Mouse (Mus musculus) heart, embryonic 13.5 days (tissue): Measurements from ENCODE around the gene Kif1bp. TPM values are rescaled to one million over a fixed set of nuclear protein-coding genes. Genes with fewer than 3 reads are reported as not detected.

Source experiments
- ATAC-seq: fragments of 200-750 bp; cut with Nextera tagmentation; 2 replicates; pipeline ENCODE4 v1.8.0; 2017; ENCODE audit warnings: moderate TSS enrichment; ENCODE audit not compliant: insufficient number of reproducible peaks, low FRiP score, low TSS enrichment; ENCODE audit errors: extremely low read depth
- H3K27ac ChIP-seq: fragments of 300-500 bp; sonication (generic); replicated peaks from 2 replicates; pipeline ENCODE4 v1.5.1; 2015; ENCODE audit warnings: moderate library complexity, mild to moderate bottlenecking, inconsistent platforms
- H3K27me3 ChIP-seq: fragments of 300-500 bp; sonication (generic); replicated peaks from 2 replicates; pipeline ENCODE4 v1.6.1; 2015; ENCODE audit warnings: mild to moderate bottlenecking, inconsistent platforms
- H3K36me3 ChIP-seq: fragments of 300-500 bp; sonication (generic); 2 replicates; pipeline ENCODE4 v1.6.1; 2015; ENCODE audit warnings: mild to moderate bottlenecking, inconsistent platforms
- H3K4me1 ChIP-seq: fragments of 300-500 bp; sonication (generic); 2 replicates; pipeline ENCODE4 v1.6.1; 2015; ENCODE audit warnings: inconsistent platforms
- H3K4me2 ChIP-seq: fragments of 300-500 bp; sonication (generic); 2 replicates; pipeline ENCODE4 v1.6.1; 2015; ENCODE audit warnings: inconsistent platforms, mild to moderate bottlenecking, moderate library complexity
- H3K4me3 ChIP-seq: fragments of 300-500 bp; sonication (generic); 2 replicates; pipeline ENCODE4 v1.5.1; 2015; ENCODE audit warnings: moderate library complexity, mild to moderate bottlenecking, inconsistent platforms
- H3K9ac ChIP-seq: fragments of 300-500 bp; sonication (generic); 2 replicates; pipeline ENCODE4 v1.6.1; 2015; ENCODE audit warnings: inconsistent platforms, mild to moderate bottlenecking, moderate library complexity
- H3K9me3 ChIP-seq: fragments of 300-500 bp; sonication (generic); 2 replicates; pipeline ENCODE4 v1.6.1; 2016; ENCODE audit warnings: inconsistent platforms
- WGBS: fragments of 180-500 bp; shearing (Covaris S2); methylation state at CpG from one replicate; pipeline ENCODE4 v1.1.7; 2015; ENCODE audit warnings: mixed read lengths; 5-methylcytosine and 5-hydroxymethylcytosine counted together
- polyA plus RNA-seq: library from polyadenylated mRNA; unstranded; fragments of >200 nt; fragmentation: Nextera tagmentation; extraction: Ambion mirVana; gene quantifications from 2 replicates; pipeline ENCODE4 v1.2.1, GENCODE M21; 2015

Kif1bp gene
- polyA plus RNA-seq, 1 experiment from 2014 or later, result 26.0 TPM

DNA sequence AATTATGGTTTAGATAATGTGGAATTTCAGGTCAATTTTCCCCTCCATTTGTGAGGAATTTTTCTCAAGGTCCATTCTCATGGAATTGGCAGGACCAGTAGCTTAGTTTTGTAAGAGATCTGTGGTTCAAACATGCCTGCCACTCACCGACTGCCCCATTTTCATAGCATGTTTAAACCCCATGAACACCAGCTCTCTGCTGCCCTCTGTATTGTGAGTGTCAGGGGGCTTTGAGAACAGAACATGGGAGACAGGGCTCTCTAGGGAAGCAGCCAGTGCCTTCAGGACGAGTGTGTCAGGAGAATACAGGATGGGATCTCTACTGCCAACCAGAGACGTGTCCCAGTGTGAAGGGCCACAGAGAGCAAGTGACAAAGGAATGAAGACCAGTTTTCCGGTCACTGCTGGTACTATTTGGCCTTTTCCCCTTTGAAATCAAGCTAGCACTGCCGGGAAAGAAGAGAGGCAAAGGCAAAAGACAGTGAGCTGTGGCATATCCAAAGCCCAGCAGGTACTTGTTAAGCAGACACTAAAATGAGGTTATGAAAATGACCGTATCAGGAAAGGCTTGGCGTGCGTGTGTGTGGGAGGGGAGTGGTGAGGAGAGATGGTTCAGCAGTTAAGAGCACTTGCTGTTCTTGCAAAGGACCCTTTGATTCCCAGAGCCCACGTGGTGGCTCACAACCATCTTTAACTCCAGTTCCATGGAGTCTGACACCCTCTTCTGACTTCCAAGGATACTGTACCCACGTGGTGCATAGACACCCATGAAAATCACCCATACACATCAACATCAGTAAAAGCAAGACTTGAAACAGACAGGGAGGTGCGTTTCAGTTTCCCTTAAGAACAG is 22.3 kb downstream of the Kif1bp start:
- no peak for ATAC-seq
- no peaks in the 10 kb centered on the region for H3K27me3 ChIP-seq
- H3K4me3 ChIP-seq, result no peak overlapping the region
- peaks cover 53% of the 10 kb centered on the region for H3K36me3 ChIP-seq
- no peak overlapping the region for H3K9ac ChIP-seq
- WGBS, result 73% methylated on average over 11 of the region's 11 CpGs
- no peaks in the 10 kb centered on the region for H3K4me1 ChIP-seq
- H3K4me2 ChIP-seq, result no peak overlapping the region
- H3K27ac ChIP-seq, result no peak overlapping the region
- no peaks in the 10 kb centered on the region for H3K9me3 ChIP-seq

DNA sequence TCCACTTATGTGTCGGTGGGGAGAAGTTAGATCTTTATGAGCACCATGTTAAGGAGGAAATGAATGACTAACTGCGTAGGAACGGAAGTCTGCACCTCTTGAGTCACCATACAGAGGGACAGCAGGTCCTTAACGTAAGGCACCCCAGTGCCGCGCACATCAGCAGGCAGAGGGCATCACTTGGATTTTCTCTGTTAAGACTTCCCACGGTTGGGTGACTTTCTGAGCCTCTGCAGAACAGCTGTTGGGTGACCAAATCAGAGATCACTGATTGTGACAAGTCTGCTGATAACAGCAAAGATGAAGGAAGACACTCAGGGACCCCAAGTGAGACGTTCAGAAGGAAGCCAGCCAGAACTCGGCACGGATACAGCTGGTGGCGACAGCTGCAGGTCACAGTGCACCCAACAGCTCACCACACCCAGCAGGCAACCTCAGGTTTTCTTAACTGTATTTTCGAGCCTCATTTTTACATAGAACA is 24.6 kb downstream of the Kif1bp start:
- WGBS, result 60% methylated on average over 12 of the region's 12 CpGs

DNA sequence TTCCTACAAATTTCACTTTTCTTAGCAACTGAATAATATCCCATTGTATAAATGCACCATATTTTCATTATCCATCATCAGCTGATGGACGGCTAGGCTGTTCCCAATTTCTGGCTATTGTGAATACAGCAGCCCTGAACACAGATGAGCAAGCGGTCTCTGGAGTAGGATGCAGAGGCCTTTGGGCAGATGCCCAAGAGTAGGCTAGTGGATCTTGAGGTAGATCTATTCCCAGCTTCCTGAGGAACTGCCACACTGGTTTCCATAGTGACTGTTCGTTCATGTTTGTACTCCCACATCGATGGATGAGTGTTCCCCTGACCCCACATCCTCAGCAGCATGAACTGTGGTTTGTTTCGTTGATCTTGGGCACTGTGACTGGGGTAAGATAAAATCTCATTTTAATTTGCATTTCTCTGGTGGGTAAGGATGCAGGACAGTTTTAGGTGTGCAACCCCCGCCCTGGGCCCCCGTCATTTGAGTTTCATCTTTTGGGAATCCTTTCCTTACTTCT is 27.4 kb downstream of the Kif1bp start:
- H3K9ac ChIP-seq, result no peak overlapping the region
- no peak overlapping the region for H3K4me2 ChIP-seq
- H3K4me3 ChIP-seq, result no peak overlapping the region
- H3K27ac ChIP-seq, result no peak overlapping the region
- H3K9me3 ChIP-seq, result no peaks in the 10 kb centered on the region
- H3K36me3 ChIP-seq, result 0 out of 2 replicates have a peak, but pooled peaks cover 9% of the 10 kb centered on the region
- H3K4me1 ChIP-seq, result no peaks in the 10 kb centered on the region
- WGBS, result 76% methylated on average over 7 of the region's 7 CpGs
- no peaks in the 10 kb centered on the region for H3K27me3 ChIP-seq
- no peak for ATAC-seq

More for the DNA sequence above, 24.6 kb downstream of the Kif1bp start:
- Histone ChIP-seq H3K4me2 (no peak overlapping the region), H3K36me3 (peaks cover 30% of the 10 kb centered on the region), H3K4me1 (no peaks in the 10 kb centered on the region), H3K27ac (no peak overlapping the region), H3K9ac (no peak overlapping the region), H3K27me3 (no peaks in the 10 kb centered on the region), H3K4me3 (no peak overlapping the region), H3K9me3 (no peaks in the 10 kb centered on the region)
- ATAC-seq, result no peak

- no peaks in the 10 kb centered on the region for H3K9me3 ChIP-seq
- H3K27me3 ChIP-seq, result no peaks in the 10 kb centered on the region
- WGBS, result 29% methylated on average over 14 of the region's 16 CpGs
- no peak overlapping the region for H3K4me2 ChIP-seq
- 0 out of 2 replicates have a peak, but pooled peaks cover 9% of the 10 kb centered on the region for H3K36me3 ChIP-seq
- no peak overlapping the region for H3K27ac ChIP-seq
- no peak overlapping the region for H3K9ac ChIP-seq
- H3K4me1 ChIP-seq, result no peaks in the 10 kb centered on the region
- no peak for ATAC-seq
- H3K4me3 ChIP-seq, result no peak overlapping the region
These were observed 28.6 kb downstream of the Kif1bp start for GRCm38 (mm10) chr10:62549523-62550166.

DNA sequence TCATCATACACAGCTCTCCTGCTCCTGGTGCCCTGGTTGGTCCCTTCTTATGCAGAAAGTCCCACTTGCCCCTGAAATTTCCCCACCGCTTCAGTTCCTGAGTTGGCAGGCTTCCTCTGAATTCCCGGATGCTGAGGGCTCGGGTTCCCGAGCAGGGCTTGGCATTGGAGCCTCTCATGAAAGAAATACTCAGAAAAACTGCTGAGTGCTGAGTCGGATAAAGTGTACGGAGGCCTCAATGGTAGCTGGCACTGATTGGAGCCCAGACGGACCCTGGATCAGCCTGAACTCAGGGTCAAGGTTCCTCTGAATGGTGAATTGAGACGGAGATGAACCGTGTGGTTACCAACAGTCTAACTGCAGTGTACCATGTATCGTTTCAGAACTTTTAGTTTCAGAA is 31.8 kb downstream of the Kif1bp start:
- Histone ChIP-seq H3K36me3 (no peaks in the 10 kb centered on the region), H3K4me2 (no peak overlapping the region), H3K9me3 (no peaks in the 10 kb centered on the region), H3K4me3 (no peak overlapping the region), H3K27ac (no peak overlapping the region), H3K27me3 (no peaks in the 10 kb centered on the region), H3K9ac (no peak overlapping the region), H3K4me1 (peaks cover 3% of the 10 kb centered on the region; the same call in 1 of the 2 replicates)
- WGBS, result 75% methylated on average over 10 of the region's 10 CpGs
- ATAC-seq, result no peak

GRCm38 (mm10) chr10:62545759-62546158 is 32.5 kb downstream of the Kif1bp start:
- no peak overlapping the region for H3K27ac ChIP-seq

DNA sequence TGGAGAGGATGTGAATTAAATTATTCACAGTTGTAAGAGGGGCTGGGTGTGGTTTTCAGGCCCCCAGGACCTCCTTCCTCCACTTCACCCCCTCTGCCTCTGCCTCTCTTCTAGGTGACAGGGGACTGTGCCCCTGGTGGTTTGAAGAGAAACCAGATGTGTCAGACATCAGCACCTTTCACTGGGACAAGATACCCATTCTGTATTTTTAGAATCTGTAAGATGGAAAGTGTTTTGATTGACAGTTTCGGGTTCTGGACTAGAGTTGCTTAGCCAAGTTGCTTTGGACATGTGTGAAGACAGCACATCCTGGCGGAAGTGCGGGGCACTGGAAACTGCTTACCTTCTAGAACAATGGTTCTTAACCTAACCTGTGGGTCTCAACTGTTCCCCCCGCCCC is 33.9 kb downstream of the Kif1bp start:
- Histone ChIP-seq H3K9me3 (no peaks in the 10 kb centered on the region), H3K27ac (no peak overlapping the region), H3K9ac (no peak overlapping the region), H3K4me1 (peaks cover 3% of the 10 kb centered on the region; the same call in 1 of the 2 replicates), H3K4me3 (no peak overlapping the region), H3K27me3 (no peaks in the 10 kb centered on the region), H3K4me2 (no peak overlapping the region), H3K36me3 (no peaks in the 10 kb centered on the region)
- WGBS, result 75% methylated on average over 4 of the region's 4 CpGs
- no peak for ATAC-seq

More at GRCm38 (mm10) chr10:62545759-62546158, 32.5 kb downstream of the Kif1bp start:
- ATAC-seq, result no peak
- no peaks in the 10 kb centered on the region for H3K27me3 ChIP-seq
- peaks cover 3% of the 10 kb centered on the region; the same call in 1 of the 2 replicates for H3K4me1 ChIP-seq
- H3K9me3 ChIP-seq, result no peaks in the 10 kb centered on the region
- no peak overlapping the region for H3K4me2 ChIP-seq
- no peak overlapping the region for H3K4me3 ChIP-seq
- H3K36me3 ChIP-seq, result no peaks in the 10 kb centered on the region
- no peak overlapping the region for H3K9ac ChIP-seq

- Histone ChIP-seq H3K4me1 (peaks cover 3% of the 10 kb centered on the region; the same call in 1 of the 2 replicates), H3K36me3 (no peaks in the 10 kb centered on the region), H3K9ac (no peak overlapping the region), H3K4me3 (no peak overlapping the region), H3K9me3 (no peaks in the 10 kb centered on the region), H3K27me3 (no peaks in the 10 kb centered on the region), H3K27ac (no peak overlapping the region), H3K4me2 (no peak overlapping the region)
- 63% methylated on average over 12 of the region's 12 CpGs for WGBS
- no peak for ATAC-seq
These were observed 34.9 kb downstream of the Kif1bp start for GRCm38 (mm10) chr10:62543399-62543808.

- H3K9ac ChIP-seq, result no peak overlapping the region
- H3K36me3 ChIP-seq, result no peaks in the 10 kb centered on the region
- no peaks in the 10 kb centered on the region for H3K9me3 ChIP-seq
- 85% methylated on average over 8 of the region's 8 CpGs for WGBS
- peaks cover 3% of the 10 kb centered on the region; the same call in 1 of the 2 replicates for H3K4me1 ChIP-seq
- H3K27ac ChIP-seq, result no peak overlapping the region
- no peak overlapping the region for H3K4me2 ChIP-seq
- H3K4me3 ChIP-seq, result no peak overlapping the region
- ATAC-seq, result no peak
- no peaks in the 10 kb centered on the region for H3K27me3 ChIP-seq
These were observed 35.3 kb downstream of the Kif1bp start for GRCm38 (mm10) chr10:62542928-62543327.

DNA sequence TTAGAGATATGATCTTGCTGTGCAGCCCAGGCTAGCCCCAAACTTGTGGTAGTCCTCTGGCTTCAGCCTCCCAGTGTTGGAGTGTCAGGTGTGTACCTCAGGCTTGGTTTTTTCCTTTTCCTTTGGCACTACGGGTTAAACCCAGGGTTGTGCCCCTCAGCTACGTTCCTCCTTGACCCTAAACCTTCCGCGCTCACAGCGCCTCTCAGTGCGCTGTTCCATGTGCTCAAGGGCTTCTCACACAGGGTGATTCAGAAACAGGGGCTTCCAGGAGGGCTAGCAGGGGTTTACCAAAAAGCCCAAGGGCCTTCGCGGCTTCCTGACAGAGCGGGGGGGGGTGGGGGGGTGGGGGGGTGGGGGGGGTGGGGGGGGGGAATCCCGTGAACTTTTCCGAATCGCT is 35.8 kb downstream of the Kif1bp start:
- Histone ChIP-seq H3K4me1 (peaks cover 3% of the 10 kb centered on the region; the same call in 1 of the 2 replicates), H3K9me3 (no peaks in the 10 kb centered on the region), H3K4me2 (no peak overlapping the region), H3K27me3 (no peaks in the 10 kb centered on the region), H3K9ac (no peak overlapping the region), H3K36me3 (no peaks in the 10 kb centered on the region), H3K27ac (no peak overlapping the region), H3K4me3 (no peak overlapping the region)
- ATAC-seq, result no peak
- WGBS, result 92% methylated on average over 12 of the region's 12 CpGs

DNA sequence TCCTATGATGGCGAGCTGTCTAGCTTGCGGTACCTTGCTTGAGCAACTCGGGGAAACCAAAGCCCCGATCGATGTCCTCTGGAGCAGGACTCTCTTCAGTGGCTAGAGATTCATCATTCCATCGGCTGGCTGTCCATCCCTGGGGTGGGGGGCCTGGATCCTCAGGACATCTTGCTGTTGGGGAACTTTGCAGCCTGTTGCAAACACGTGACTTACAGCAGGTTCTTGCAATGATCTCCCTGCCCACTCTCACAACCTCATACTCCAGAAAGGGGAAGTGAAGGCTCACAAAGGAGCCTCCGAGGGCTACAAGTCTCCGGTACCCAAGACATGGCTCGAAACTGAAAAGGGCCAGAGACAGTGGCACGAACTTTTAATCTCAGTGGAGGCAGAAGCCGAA is 36.8 kb downstream of the Kif1bp start:
- H3K27me3 ChIP-seq, result no peaks in the 10 kb centered on the region
- H3K27ac ChIP-seq, result no peak overlapping the region
- no peak overlapping the region for H3K4me2 ChIP-seq
- H3K9me3 ChIP-seq, result no peaks in the 10 kb centered on the region
- no peak overlapping the region for H3K4me3 ChIP-seq
- no peaks in the 10 kb centered on the region for H3K36me3 ChIP-seq
- H3K9ac ChIP-seq, result no peak overlapping the region
- no peak for ATAC-seq
- WGBS, result 85% methylated on average over 12 of the region's 12 CpGs
- H3K4me1 ChIP-seq, result peaks cover 3% of the 10 kb centered on the region; the same call in 1 of the 2 replicates
